Mouse (Mus musculus) inflammation-experienced regulatory T-cells, adult 6 months (primary cell): ENCODE measurements at regions not wholly inside any gene's neighbourhood (a gene's known extent, or its start where the extent isn't known, plus 50 kb on each side); places are given as distances from the start of the nearest gene placed in this dataset.
"Not testable (repeated sequence)": the region's sequence is repeated elsewhere in the genome, so short reads cannot be mapped to it uniquely, and the experiment has no call there.

ENCODE experiments used
- ATAC-seq: one replicate; pipeline ENCODE4 v1.8.0; 2017

GRCm38 (mm10) chr12:61989471-61989870 lies 466.5 kb downstream of the Lrfn5 start:
- no peak for ATAC-seq

GRCm38 (mm10) chr12:61993858-61994257 lies 470.9 kb downstream of the Lrfn5 start:
- ATAC-seq, result not testable (repeated sequence)

GRCm38 (mm10) chr12:61994294-61994693 lies 471.3 kb downstream of the Lrfn5 start:
- ATAC-seq, result peak; percentile 98

GRCm38 (mm10) chr12:62013351-62013750 lies 490.4 kb downstream of the Lrfn5 start:
- no peak for ATAC-seq

- not testable (repeated sequence) for ATAC-seq
Observed at GRCm38 (mm10) chr12:62017676-62018075, 494.7 kb downstream of the Lrfn5 start.
